Mouse (Mus musculus): ENCODE results near the gene Stx6. TPM values are rescaled to one million over a fixed set of nuclear protein-coding genes. Genes with fewer than 3 reads are reported as not detected.
A peak's percentile ranks its signal among the peaks of the same experiment; 100 is the strongest.

The Stx6 gene
- polyA plus RNA-seq, 1 experiment, result not detected

GRCm38 (mm10) chr1:155124397-155124796 is 34.1 kb upstream of the Stx6 start:
- 79% methylated on average over 5 of the region's 5 CpGs for WGBS
- Histone ChIP-seq H3K27ac (ENCODE audit: insufficient read depth, low read depth, low read length) (no peak overlapping the region), H3K4me3 (ENCODE audit: insufficient read depth, low read depth, low read length) (no peak overlapping the region), H3K4me1 (ENCODE audit: control insufficient read depth, insufficient read depth, low read length) (peaks cover 4% of the 10 kb centered on the region; the same call in 1 of the 2 replicates)
- TF ChIP-seq POLR2A (IDR thresholded peaks at IDR 0.05; ENCODE audit: insufficient read depth, low read depth, low read length) (no peak), CTCF (IDR thresholded peaks at IDR 0.05; ENCODE audit: insufficient read depth, low read depth, low read length) (no peak)

GRCm38 (mm10) chr1:155126716-155127115 is 31.8 kb upstream of the Stx6 start:
- 78% methylated on average over 5 of the region's 5 CpGs for WGBS
- no peak for TF ChIP-seq POLR2A (IDR thresholded peaks at IDR 0.05; ENCODE audit: insufficient read depth, low read depth, low read length)
- TF ChIP-seq CTCF (IDR thresholded peaks at IDR 0.05; ENCODE audit: insufficient read depth, low read depth, low read length), result no peak
- H3K4me3 ChIP-seq (ENCODE audit: insufficient read depth, low read depth, low read length), result no peak overlapping the region
- H3K27ac ChIP-seq (ENCODE audit: insufficient read depth, low read depth, low read length), result no peak overlapping the region
- peaks cover 4% of the 10 kb centered on the region; the same call in 1 of the 2 replicates for H3K4me1 ChIP-seq (ENCODE audit: control insufficient read depth, insufficient read depth, low read length)

- TF ChIP-seq POLR2A (IDR thresholded peaks at IDR 0.05; ENCODE audit: insufficient read depth, low read depth, low read length) (no peak), CTCF (IDR thresholded peaks at IDR 0.05; ENCODE audit: insufficient read depth, low read depth, low read length) (no peak)
- Histone ChIP-seq H3K4me1 (ENCODE audit: control insufficient read depth, insufficient read depth, low read length) (peaks cover 2% of the 10 kb centered on the region; the same call in 1 of the 2 replicates), H3K27ac (ENCODE audit: insufficient read depth, low read depth, low read length) (no peak overlapping the region), H3K4me3 (ENCODE audit: insufficient read depth, low read depth, low read length) (no peak overlapping the region)
- WGBS, result 94% methylated on average over 5 of the region's 5 CpGs
These were observed 31.0 kb upstream of the Stx6 start for GRCm38 (mm10) chr1:155127429-155127934.

GRCm38 (mm10) chr1:155134866-155135265 is 23.6 kb upstream of the Stx6 start:
- 81% methylated on average over 8 of the region's 8 CpGs for WGBS
- no peak overlapping the region for H3K4me3 ChIP-seq (ENCODE audit: insufficient read depth, low read depth, low read length)
- peaks cover 7% of the 10 kb centered on the region for H3K4me1 ChIP-seq (ENCODE audit: control insufficient read depth, insufficient read depth, low read length)
- H3K27ac ChIP-seq (ENCODE audit: insufficient read depth, low read depth, low read length), result no peak overlapping the region
- TF ChIP-seq CTCF (IDR thresholded peaks at IDR 0.05; ENCODE audit: insufficient read depth, low read depth, low read length) (no peak), POLR2A (IDR thresholded peaks at IDR 0.05; ENCODE audit: insufficient read depth, low read depth, low read length) (no peak)

- 51% methylated on average over 7 of the region's 7 CpGs for WGBS
- Histone ChIP-seq H3K4me1 (ENCODE audit: control insufficient read depth, insufficient read depth, low read length) (peaks cover 7% of the 10 kb centered on the region), H3K4me3 (ENCODE audit: insufficient read depth, low read depth, low read length) (no peak overlapping the region), H3K27ac (ENCODE audit: insufficient read depth, low read depth, low read length) (peak overlapping the region; percentile 60; the same call in 1 of the 2 replicates)
- TF ChIP-seq POLR2A (IDR thresholded peaks at IDR 0.05; ENCODE audit: insufficient read depth, low read depth, low read length), result no peak
- TF ChIP-seq CTCF (IDR thresholded peaks at IDR 0.05; ENCODE audit: insufficient read depth, low read depth, low read length), result no peak
These were observed 19.7 kb upstream of the Stx6 start for GRCm38 (mm10) chr1:155138795-155139194.

GRCm38 (mm10) chr1:155140076-155140475 is 18.4 kb upstream of the Stx6 start:
- H3K4me1 ChIP-seq (ENCODE audit: control insufficient read depth, insufficient read depth, low read length), result peaks cover 7% of the 10 kb centered on the region
- no peak overlapping the region for H3K27ac ChIP-seq (ENCODE audit: insufficient read depth, low read depth, low read length)
- no peak overlapping the region for H3K4me3 ChIP-seq (ENCODE audit: insufficient read depth, low read depth, low read length)
- WGBS, result 59% methylated on average over 2 of the region's 2 CpGs
- TF ChIP-seq CTCF (IDR thresholded peaks at IDR 0.05; ENCODE audit: insufficient read depth, low read depth, low read length) (no peak), POLR2A (IDR thresholded peaks at IDR 0.05; ENCODE audit: insufficient read depth, low read depth, low read length) (no peak)

- TF ChIP-seq CTCF (IDR thresholded peaks at IDR 0.05; ENCODE audit: insufficient read depth, low read depth, low read length) (no peak), POLR2A (IDR thresholded peaks at IDR 0.05; ENCODE audit: insufficient read depth, low read depth, low read length) (no peak)
- no peak overlapping the region for H3K27ac ChIP-seq (ENCODE audit: insufficient read depth, low read depth, low read length)
- no peaks in the 10 kb centered on the region for H3K4me1 ChIP-seq (ENCODE audit: control insufficient read depth, insufficient read depth, low read length)
- H3K4me3 ChIP-seq (ENCODE audit: insufficient read depth, low read depth, low read length), result no peak overlapping the region
- WGBS, result 51% methylated on average over 6 of the region's 6 CpGs
These were observed 12.9 kb upstream of the Stx6 start for GRCm38 (mm10) chr1:155145620-155146019.

GRCm38 (mm10) chr1:155146572-155146980 is 11.9 kb upstream of the Stx6 start, which contains the start of gene Mr1:
Gene Mr1, minus strand, starts transcription at chr1:155146814.
- Histone ChIP-seq H3K4me3 (ENCODE audit: insufficient read depth, low read depth, low read length) (peak within 1 kb of the TSS; percentile 20; the same call in 1 of the 2 replicates), H3K27ac (ENCODE audit: insufficient read depth, low read depth, low read length) (no peak within 1 kb of the TSS), H3K4me1 (ENCODE audit: control insufficient read depth, insufficient read depth, low read length) (no peaks in the 10 kb centered on the region)
- TF ChIP-seq CTCF (IDR thresholded peaks at IDR 0.05; ENCODE audit: insufficient read depth, low read depth, low read length) (no peak), POLR2A (IDR thresholded peaks at IDR 0.05; ENCODE audit: insufficient read depth, low read depth, low read length) (no peak)
- 18% methylated on average over 8 of the region's 8 CpGs for WGBS

- Histone ChIP-seq H3K4me1 (ENCODE audit: control insufficient read depth, insufficient read depth, low read length) (no peaks in the 10 kb centered on the region), H3K27ac (ENCODE audit: insufficient read depth, low read depth, low read length) (no peak overlapping the region), H3K4me3 (ENCODE audit: insufficient read depth, low read depth, low read length) (no peak overlapping the region)
- TF ChIP-seq CTCF (IDR thresholded peaks at IDR 0.05; ENCODE audit: insufficient read depth, low read depth, low read length) (no peak), POLR2A (IDR thresholded peaks at IDR 0.05; ENCODE audit: insufficient read depth, low read depth, low read length) (no peak)
- 86% methylated on average over 2 of the region's 2 CpGs for WGBS
These were observed 11.3 kb upstream of the Stx6 start for GRCm38 (mm10) chr1:155147228-155147627.
